Mouse (Mus musculus): ENCODE measurements around the gene Phox2a.

- TF ChIP-seq CTCF (IDR thresholded peaks at IDR 0.05; ENCODE audit: control insufficient read depth, insufficient read depth, insufficient read length) (no peak), MAX (IDR thresholded peaks at IDR 0.05) (no peak), CEBPB (IDR thresholded peaks at IDR 0.05; ENCODE audit: low read depth) (no peak), MYOG (IDR thresholded peaks at IDR 0.05; ENCODE audit: control insufficient read depth, extremely low read depth, insufficient read length) (no peak)
These were observed 48.1 kb upstream of the Phox2a start for GRCm38 (mm10) chr7:101770051-101770450.

Data from C2C12 (cell line).